Mouse (Mus musculus) gastrocnemius, adult 8-10 months (tissue): ENCODE measurements around the gene Cdc16. TPM values are rescaled to one million over a fixed set of nuclear protein-coding genes. Genes with fewer than 3 reads are reported as not detected.

Experiments
- DNase-seq, 2 experiments: peaks; one replicate each; pipeline ENCODE4 v3.0.0; 2022; ENCODE audit warnings: low spot score in 2 of 2
- total RNA-seq, 4 experiments: library from RNA; stranded (reverse); gene quantifications; 2 replicates each; pipeline ENCODE4 v1.2.4; 2022

Cdc16 gene
- total RNA-seq, 4 experiments from 2014 or later = 23.1 to 29.3 (median 25.8) TPM

DNA sequence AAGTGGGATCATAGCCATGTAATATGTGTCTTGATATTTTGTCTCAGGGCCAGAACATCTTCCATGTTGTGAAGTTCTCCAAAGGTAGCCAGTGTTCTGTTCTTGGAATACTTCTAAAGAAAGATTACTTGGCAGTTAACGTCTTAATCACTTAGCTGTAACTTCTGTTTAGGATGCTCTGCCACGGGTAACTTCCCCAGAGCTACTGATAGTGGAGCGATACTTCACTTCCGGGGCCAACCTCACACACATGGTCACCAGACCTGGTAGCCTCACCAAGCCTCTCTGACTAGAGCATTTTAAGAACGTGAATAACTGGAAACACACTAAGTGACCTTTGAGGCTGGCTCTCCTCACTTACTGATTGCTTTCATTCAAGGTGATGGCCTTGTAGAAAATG lies 42.1 kb downstream of the Cdc16 start:
- no peak for DNase-seq

- DNase-seq = no peak
These were observed 71.2 kb downstream of the Cdc16 start for GRCm38 (mm10) chr8:13828598-13829172.

Other genes starting within 250 kb of the Cdc16 start
- not detected for gene 1700029H14Rik, start 195.2 kb upstream of the Cdc16 start, total RNA-seq
- gene Rasa3, start 80.1 kb upstream of the Cdc16 start, total RNA-seq = 1 to 10 TPM; 5.0 to 6.9 (median 6.2) TPM
- gene Cfap97d2, start 51.8 kb upstream of the Cdc16 start, total RNA-seq = not detected
- 1 to 10 TPM; 6.5 to 9.5 (median 8.6) TPM for gene Upf3a, start 27.9 kb downstream of the Cdc16 start, total RNA-seq
- not detected for gene AF366264, start 80.7 kb downstream of the Cdc16 start, total RNA-seq
- gene Champ1, start 112.0 kb downstream of the Cdc16 start, total RNA-seq = 1 to 10 TPM; 6.5 to 8.0 (median 7.2) TPM
- gene Coprs, start 132.6 kb downstream of the Cdc16 start, total RNA-seq = 1 to 10 TPM; 4.4 to 6.9 (median 5.5) TPM